13 mouse cellular contexts compared by ENCODE assay signal in the genomic region with DNA sequence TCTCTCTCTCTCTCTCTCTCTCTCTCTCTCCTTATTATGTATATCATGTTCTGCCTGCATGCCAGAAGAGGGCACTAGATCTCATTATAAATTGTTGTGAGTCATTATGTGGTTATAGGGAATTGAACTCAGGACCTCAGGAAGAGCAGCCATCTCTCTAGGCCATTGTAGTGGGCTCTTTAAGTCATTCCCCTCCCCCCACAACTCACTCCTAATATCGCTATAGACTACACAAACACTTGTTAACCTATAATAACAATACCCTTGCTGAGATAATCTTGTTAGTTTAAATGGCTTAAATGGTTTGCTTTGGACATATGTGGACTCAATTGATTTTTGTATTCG. TPM values are rescaled to one million over a fixed set of nuclear protein-coding genes. Genes with fewer than 3 reads are reported as not detected.
DNase-seq lines count a peak whose midpoint lies in the region; ATAC-seq and TF ChIP-seq lines count a peak whose summit lies in the region.
"Had no signal": no experiment of that assay in that cellular context is flagged by ENCODE, and none has a peak within 500 bp of the region (broad histone marks: within the 10 kb centered on the region; RNA-seq: fewer than 3 reads in every experiment).

No protein-coding gene starts in this region.

- no peak overlapping the region for H3K9ac ChIP-seq in kidney, postnatal 0 days (ENCODE audit: low read depth, low read length)
- H3K9ac ChIP-seq: heart, embryonic 15.5 days; intestine, embryonic 15.5 days had no signal

- no peaks in the 10 kb centered on the region for H3K27me3 ChIP-seq in kidney, postnatal 0 days (ENCODE audit: insufficient read depth, low read length)
- H3K27me3 ChIP-seq: heart, embryonic 15.5 days; intestine, embryonic 15.5 days had no signal

- peak; percentile 27 for DNase-seq in kidney, postnatal 0 days (ENCODE audit: low spot score)
- no peak for DNase-seq in kidney, postnatal 4 days
- DNase-seq in A20 (ENCODE audit: low read depth, low spot score) (peak; percentile 63), MEL-GATA-1-ER (ENCODE audit: extremely low read depth, low read depth) (peak; percentile 29)
- DNase-seq in layer of hippocampus, adult 11-12 months (ENCODE audit: low spot score): no peak
- DNase-seq in spleen, adult 12 weeks (ENCODE audit: low spot score): no peak
- DNase-seq: cerebellum, postnatal 25 days; gastrocnemius, postnatal 14 days had no signal

- 70% methylated on average over 2 of the region's 2 CpGs for WGBS in kidney, postnatal 0 days

- ATAC-seq in kidney, postnatal 0 days (replicated peaks; ENCODE audit: low FRiP score, low read depth): no peak
- ATAC-seq in inflammation-experienced regulatory T-cells, adult 6 months: peak; percentile 41
- no peak for ATAC-seq in erythroblast, adult 5-6 weeks (replicated peaks; ENCODE audit: low FRiP score, poor library complexity, severe bottlenecking)
- ATAC-seq: intestine, embryonic 15.5 days had no signal

- H3K4me2 ChIP-seq in kidney, postnatal 0 days (ENCODE audit: low read length): no peak overlapping the region
- H3K4me2 ChIP-seq: heart, embryonic 15.5 days; intestine, embryonic 15.5 days had no signal

- peak; percentile 43 for TF ChIP-seq CTCF in kidney, postnatal 0 days (IDR thresholded peaks at IDR 0.05; ENCODE audit: low read depth)

- H3K27ac ChIP-seq in kidney, postnatal 0 days: no peak overlapping the region
- H3K27ac ChIP-seq: heart, embryonic 15.5 days; intestine, embryonic 15.5 days had no signal

- no peaks in the 10 kb centered on the region for H3K36me3 ChIP-seq in kidney, postnatal 0 days (ENCODE audit: insufficient read depth, low read length)
- H3K36me3 ChIP-seq: heart, embryonic 15.5 days; intestine, embryonic 15.5 days had no signal

- H3K9me3 ChIP-seq in kidney, postnatal 0 days (replicated peaks; ENCODE audit: low read length): no peaks in the 10 kb centered on the region
- H3K9me3 ChIP-seq: heart, embryonic 15.5 days; intestine, embryonic 15.5 days had no signal

- H3K4me1 ChIP-seq in kidney, postnatal 0 days (replicated peaks; ENCODE audit: insufficient read depth, low read length): no peaks in the 10 kb centered on the region

- no peak overlapping the region for H3K4me3 ChIP-seq in kidney, postnatal 0 days (replicated peaks; ENCODE audit: low read depth, low read length)
- H3K4me3 ChIP-seq: heart, embryonic 15.5 days; intestine, embryonic 15.5 days had no signal

RNA-seq across cellular contexts. Expression of gene Tmem62, which starts 1.8 kb away (rescaled TPM):
- polyA plus RNA-seq in kidney, postnatal 0 days (2015; fragmentation: Nextera tagmentation; extraction: Ambion mirVana): 6.1 and 6.9 TPM in 2 replicates
- polyA plus RNA-seq in inflammation-experienced regulatory T-cells, adult 6 months (2017; shearing (Covaris generic)): 10 to 100 TPM; 10.3 to 16.9 (median 15.3) TPM
- 2.5 and 21.9 TPM in 2 replicates for total RNA-seq in erythroblast, adult 5-6 weeks (2015; ENCODE audit: low replicate concordance)
- total RNA-seq in erythroblast, adult 5-6 weeks (2017; ENCODE audit: low replicate concordance): 11.4 and 20.8 TPM in 2 replicates

RNA-seq across cellular contexts. Expression of gene Ubr1, which starts 8.2 kb away (rescaled TPM):
- polyA plus RNA-seq in kidney, postnatal 0 days (2015; fragmentation: Nextera tagmentation; extraction: Ambion mirVana): 16.2 and 18.6 TPM in 2 replicates
- 10 to 100 TPM; 35.3 to 51.6 (median 47.1) TPM for polyA plus RNA-seq in inflammation-experienced regulatory T-cells, adult 6 months (2017; shearing (Covaris generic))
- 17.6 and 21.9 TPM in 2 replicates for total RNA-seq in erythroblast, adult 5-6 weeks (2015; ENCODE audit: low replicate concordance)
- 21.9 and 24.1 TPM in 2 replicates for total RNA-seq in erythroblast, adult 5-6 weeks (2017; ENCODE audit: low replicate concordance)

RNA-seq across cellular contexts. Expression of gene Ccndbp1, which starts 29.5 kb away (rescaled TPM):
- 53.3 and 54.1 TPM in 2 replicates for polyA plus RNA-seq in kidney, postnatal 0 days (2015; fragmentation: Nextera tagmentation; extraction: Ambion mirVana)
- polyA plus RNA-seq in inflammation-experienced regulatory T-cells, adult 6 months (2017; shearing (Covaris generic)): 100 to 1,000 TPM; 130 to 163 (median 159) TPM
- total RNA-seq in erythroblast, adult 5-6 weeks (2015; ENCODE audit: low replicate concordance): 367 and 375 TPM in 2 replicates
- total RNA-seq in erythroblast, adult 5-6 weeks (2017; ENCODE audit: low replicate concordance): 422 and 452 TPM in 2 replicates

RNA-seq across cellular contexts. Expression of gene Epb42, which starts 58.2 kb away (rescaled TPM):
- polyA plus RNA-seq in kidney, postnatal 0 days (2015; fragmentation: Nextera tagmentation; extraction: Ambion mirVana): 2.1 TPM in 2 replicates
- polyA plus RNA-seq in inflammation-experienced regulatory T-cells, adult 6 months (2017; shearing (Covaris generic)): 1 to 10 TPM in 1 of 3 experiments, under 1 TPM in 2; 0.54 to 1.2 (median 0.66) TPM
- total RNA-seq in erythroblast, adult 5-6 weeks (2015; ENCODE audit: low replicate concordance): 1,106 and 1,220 TPM in 2 replicates
- 1,374 and 1,456 TPM in 2 replicates for total RNA-seq in erythroblast, adult 5-6 weeks (2017; ENCODE audit: low replicate concordance)
- total RNA-seq: gastrocnemius, postnatal 14 days; layer of hippocampus, postnatal 10 days had no signal

Comparison
In these comparisons a context has a peak if more than half of its experiments do, and no peak if none do; other contexts are left out.
1. DNase-seq: peak in kidney, postnatal 0 days (single experiment), A20 (single experiment) and MEL-GATA-1-ER (single experiment); none in kidney, postnatal 4 days (0 of 2), layer of hippocampus, adult 11-12 months (single experiment) and spleen, adult 12 weeks (single experiment).